ENCODE assay signal across 31 mouse cellular contexts in genomic region chr16:90069197-90069596, GRCm38 (mm10).
DNase-seq lines count a peak whose midpoint lies in the region; TF ChIP-seq lines count a peak whose summit lies in the region.
"Had no signal": no experiment of that assay in that cellular context is flagged by ENCODE, and none has a peak within 500 bp of the region (broad histone marks: within the 10 kb centered on the region; RNA-seq: fewer than 3 reads in every experiment).

No protein-coding gene starts in this region.

- TF ChIP-seq POLR2A in brain, embryonic 14.5 days (IDR thresholded peaks at IDR 0.05; ENCODE audit: borderline replicate concordance, extremely low read depth, insufficient read depth, insufficient read length, poor library complexity, severe bottlenecking) = no peak
- TF ChIP-seq POLR2A in olfactory bulb, adult 2 months (IDR thresholded peaks at IDR 0.05; ENCODE audit: insufficient read depth, low read depth, low read length) = no peak

- 30% methylated on average over 8 of the region's 8 CpGs for WGBS in olfactory bulb, adult 2 months

- no peak for DNase-seq in layer of hippocampus, adult 2 months (ENCODE audit: low spot score in 2 of 2)
- DNase-seq in layer of hippocampus, postnatal 14 days (ENCODE audit: low spot score in 2 of 2) = no peak
- DNase-seq in R1 (ENCODE audit: low read depth, low spot score) = peak; percentile 33
- peak; percentile 66 for DNase-seq in brain, embryonic 14.5 days (ENCODE audit: low read depth)
- DNase-seq in spleen, postnatal 10 days (ENCODE audit: low spot score in 2 of 2) = no peak
- DNase-seq: adrenal gland, adult 8-10 months; B cell, adult 2 months; cerebellum, adult 11 months; cerebellum, adult 9-11 months; embryo, embryonic 11 days; gastrocnemius, adult 2 months; gastrocnemius, postnatal 36 days; heart, adult 18-20 months; heart, postnatal 36 days; kidney, adult 8-10 months; layer of hippocampus, adult 9-11 months; liver, postnatal 0 days; lung, postnatal 36 days; spleen, adult 18-20 months; thymus, adult 18-20 months; thymus, postnatal 4 days had no signal

- peak overlapping the region; percentile 82 for H3K27ac ChIP-seq in layer of hippocampus, adult 2 months
- H3K27ac ChIP-seq in olfactory bulb, adult 2 months (ENCODE audit: insufficient read depth, low read depth, low read length) = peak overlapping the region; percentile 74
- H3K27ac ChIP-seq: embryonic facial prominence, embryonic 13.5 days; gastrocnemius, adult 2 months; hindbrain, embryonic 12.5 days; kidney, postnatal 0 days; limb, embryonic 13.5 days; liver, embryonic 12.5 days; midbrain, embryonic 12.5 days; neural tube, embryonic 13.5 days; stomach, postnatal 0 days had no signal

- peaks cover 37% of the 10 kb centered on the region for H3K4me1 ChIP-seq in olfactory bulb, adult 2 months (ENCODE audit: control insufficient read depth, insufficient read depth, low read length)

- H3K4me3 ChIP-seq in layer of hippocampus, adult 2 months = no peak overlapping the region
- H3K4me3 ChIP-seq in olfactory bulb, adult 2 months (ENCODE audit: insufficient read depth, low read depth, low read length) = no peak overlapping the region
- H3K4me3 ChIP-seq: embryonic facial prominence, embryonic 13.5 days; erythroblast, embryonic 14.5 days; gastrocnemius, adult 2 months; hindbrain, embryonic 12.5 days; limb, embryonic 13.5 days; liver, embryonic 12.5 days; midbrain, embryonic 12.5 days; neural tube, embryonic 13.5 days had no signal

- no peak for TF ChIP-seq CTCF in layer of hippocampus, adult 2 months (conservative IDR thresholded peaks at IDR 0.05)
- no peak for TF ChIP-seq CTCF in brain, embryonic 14.5 days (IDR thresholded peaks at IDR 0.05; ENCODE audit: borderline replicate concordance, extremely low read depth, insufficient read depth, insufficient read length)
- no peak for TF ChIP-seq CTCF in olfactory bulb, adult 2 months (IDR thresholded peaks at IDR 0.05; ENCODE audit: insufficient read depth, low read depth, low read length)

Comparison
In these comparisons a context has a peak if more than half of its experiments do, and no peak if none do; other contexts are left out.
1. DNase-seq: peak in R1 (single experiment) and brain, embryonic 14.5 days (single experiment); none in layer of hippocampus, adult 2 months (0 of 2), layer of hippocampus, postnatal 14 days (0 of 2) and spleen, postnatal 10 days (0 of 2).